Mouse (Mus musculus) G1E (cell line): ENCODE data around the gene Arhgap24.

Experiments used
- CTCF ChIP-seq: IDR thresholded peaks from 2 replicates; pipeline ENCODE4 v1.5.1; 2012; ENCODE audit warnings: low read depth, low read length, inconsistent platforms, mixed read lengths
- GATA1 ChIP-seq: IDR thresholded peaks from 2 replicates; pipeline ENCODE4 v1.6.1; 2012; ENCODE audit warnings: borderline replicate concordance, low read length, inconsistent platforms, mixed read lengths

DNA sequence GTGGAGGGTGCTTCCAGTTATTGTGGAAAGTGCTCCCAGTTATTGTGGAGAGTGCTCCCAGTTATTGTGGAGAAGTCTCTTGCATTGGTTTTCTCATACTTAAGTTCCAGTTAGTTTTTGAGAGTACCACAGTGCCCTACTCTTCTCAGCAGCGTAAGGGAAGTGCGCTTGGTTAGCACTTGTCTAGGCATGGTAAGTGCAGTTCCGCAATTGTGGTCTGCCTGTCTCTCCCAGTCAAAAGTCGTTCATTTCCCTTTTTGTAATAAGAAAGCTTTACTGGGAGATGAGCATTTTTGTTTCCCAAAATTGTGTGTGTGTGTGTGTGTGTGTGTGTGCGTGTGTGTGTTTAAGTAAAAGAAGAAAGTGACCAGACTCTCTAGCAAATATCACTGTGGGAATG is 17.6 kb downstream of the Arhgap24 start:
- no peak for TF ChIP-seq GATA1
- TF ChIP-seq CTCF, result no peak
